Mouse (Mus musculus) yolk sac, embryonic 10.5 days (tissue): Measurements from ENCODE around the gene Prlh.

Source experiments
- DNase-seq: peaks from one replicate; pipeline ENCODE4 v3.0.0-alpha.2; 2017; ENCODE audit warnings: low spot score

The Prlh gene

GRCm38 (mm10) chr1:90953688-90954087, 780 bp downstream of the Prlh start:
- DNase-seq, result no peak

- DNase-seq, result peak; percentile 55
These were observed 3.6 kb downstream of the Prlh start for GRCm38 (mm10) chr1:90956245-90957096.

GRCm38 (mm10) chr1:90962526-90962925, 9.6 kb downstream of the Prlh start:
- DNase-seq, result peak; percentile 68

GRCm38 (mm10) chr1:90962994-90963393, 10.1 kb downstream of the Prlh start:
- peak; percentile 27 for DNase-seq

DNA sequence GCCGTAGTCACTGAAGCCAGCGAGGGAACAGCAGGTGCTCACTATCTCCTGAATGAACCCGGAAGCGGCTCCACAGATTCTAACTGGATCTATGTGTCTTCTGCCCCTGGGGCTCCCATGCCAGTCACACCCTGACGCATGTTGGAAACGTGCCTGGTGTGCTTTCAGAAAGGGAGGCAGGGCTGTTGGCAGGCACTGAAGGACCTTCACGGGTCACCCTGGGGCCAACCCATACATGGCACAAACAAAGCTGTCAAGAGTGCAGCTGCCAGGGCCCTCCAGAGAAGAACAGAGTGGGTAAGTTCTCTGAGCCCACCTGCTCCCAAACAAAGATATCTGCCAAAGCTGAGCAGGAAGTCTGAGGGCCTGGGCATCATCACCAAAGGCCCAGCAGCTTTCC, 14.7 kb downstream of the Prlh start:
- DNase-seq, result no peak

DNA sequence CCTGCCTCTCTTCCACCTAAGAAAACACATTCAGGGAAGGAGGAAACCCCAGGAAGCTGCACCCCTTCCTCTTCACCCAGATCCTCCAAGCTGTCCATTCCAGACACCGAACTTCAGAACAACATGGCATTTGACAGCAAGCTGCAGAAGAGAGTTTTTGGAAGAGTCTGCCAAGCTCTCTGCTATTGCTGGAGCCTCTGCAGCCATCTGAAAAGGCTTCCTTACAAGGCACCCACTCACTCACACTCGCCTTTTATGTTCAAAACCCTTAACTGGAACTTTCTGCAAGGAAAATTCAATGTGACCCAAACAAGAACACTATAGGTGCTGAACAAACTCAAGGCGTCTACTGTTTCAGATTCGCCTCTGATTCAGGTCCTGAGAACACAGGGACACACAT, 15.7 kb downstream of the Prlh start:
- DNase-seq, result no peak

- peak; percentile 78 for DNase-seq
These were observed 16.5 kb downstream of the Prlh start, which contains the start of gene Rab17 for GRCm38 (mm10) chr1:90969347-90969784. Gene Rab17 (minus strand): TSS chr1:90969661.

DNA sequence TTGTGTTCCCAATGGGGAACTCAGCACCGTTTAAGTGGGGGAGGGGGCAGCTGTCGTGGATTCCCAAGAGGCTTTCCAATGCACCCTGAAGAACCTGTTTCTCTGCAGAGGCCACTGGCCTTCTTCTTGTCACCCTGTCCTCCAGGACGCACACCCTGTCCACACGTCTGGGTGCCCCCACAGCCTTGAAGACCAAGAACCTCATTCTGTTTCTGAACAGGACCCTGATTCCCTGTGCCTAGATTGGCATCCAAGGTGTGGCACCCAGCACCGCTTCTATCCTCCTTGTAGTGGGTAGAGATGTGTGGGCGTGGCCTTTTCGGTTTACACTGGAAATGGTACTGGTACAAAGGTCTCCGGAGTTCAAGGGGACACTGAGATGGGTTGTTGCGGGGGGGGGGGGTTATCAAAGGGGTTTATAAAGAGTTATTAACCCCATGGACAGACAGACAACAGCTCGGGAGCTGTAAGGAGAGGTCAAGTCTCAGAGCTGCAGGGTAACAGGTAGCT, 17.0 kb downstream of the Prlh start:
- no peak for DNase-seq

DNA sequence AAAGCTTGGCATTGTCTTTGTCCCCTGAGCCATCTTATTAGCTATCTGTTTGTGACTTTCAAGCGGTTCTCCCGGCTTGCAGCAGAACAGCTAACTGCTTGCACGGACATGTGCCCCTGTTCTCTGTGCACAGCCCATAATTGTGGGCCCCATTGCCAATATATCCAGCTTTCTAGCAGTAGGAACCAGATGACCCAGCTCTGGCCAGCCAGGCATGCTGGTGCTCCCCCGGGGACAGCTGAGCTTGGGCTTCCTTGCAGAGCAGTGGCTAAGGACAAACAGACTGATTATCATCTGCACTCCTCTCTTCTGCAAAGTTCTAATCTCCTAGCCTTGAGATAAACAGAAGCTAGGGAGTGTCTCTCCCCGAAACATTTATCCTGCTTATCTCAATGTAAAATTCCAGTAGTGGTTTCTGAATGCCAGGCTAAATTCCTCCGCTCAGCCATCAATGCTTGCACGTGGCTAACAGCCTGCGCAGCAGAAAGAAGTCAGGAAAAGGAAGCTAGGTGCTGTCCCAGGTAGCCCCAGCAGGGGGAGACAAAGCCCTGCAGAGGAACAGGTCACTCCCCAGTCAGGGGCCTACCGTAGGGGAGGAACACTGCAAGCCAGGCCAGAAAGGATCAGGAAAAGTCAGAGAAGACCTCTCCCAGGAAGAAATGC, 20.1 kb downstream of the Prlh start:
- DNase-seq, result peak; percentile 93

- DNase-seq, result no peak
These were observed 20.6 kb downstream of the Prlh start for GRCm38 (mm10) chr1:90973574-90973911.

GRCm38 (mm10) chr1:90974906-90975649, 22.2 kb downstream of the Prlh start:
- peak; percentile 44 for DNase-seq

DNA sequence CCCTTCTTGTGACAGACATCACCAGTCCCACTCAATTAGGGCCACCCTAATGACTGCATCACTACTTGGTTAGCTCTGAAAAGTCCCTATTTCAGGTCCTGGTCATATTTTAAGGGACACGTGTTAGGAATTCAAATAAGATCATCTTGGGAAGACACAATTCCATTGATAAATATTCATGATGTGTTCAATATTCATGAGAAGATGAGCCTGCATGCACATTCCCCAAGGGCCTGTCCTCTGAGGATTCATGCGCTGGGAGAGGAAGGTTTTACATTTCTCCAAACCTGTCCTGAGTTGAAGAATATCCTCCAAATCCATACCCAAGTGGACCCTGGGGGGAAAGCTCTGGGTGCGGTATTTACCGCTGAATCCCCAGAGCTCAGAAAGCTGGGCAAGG, 23.1 kb downstream of the Prlh start:
- no peak for DNase-seq

DNA sequence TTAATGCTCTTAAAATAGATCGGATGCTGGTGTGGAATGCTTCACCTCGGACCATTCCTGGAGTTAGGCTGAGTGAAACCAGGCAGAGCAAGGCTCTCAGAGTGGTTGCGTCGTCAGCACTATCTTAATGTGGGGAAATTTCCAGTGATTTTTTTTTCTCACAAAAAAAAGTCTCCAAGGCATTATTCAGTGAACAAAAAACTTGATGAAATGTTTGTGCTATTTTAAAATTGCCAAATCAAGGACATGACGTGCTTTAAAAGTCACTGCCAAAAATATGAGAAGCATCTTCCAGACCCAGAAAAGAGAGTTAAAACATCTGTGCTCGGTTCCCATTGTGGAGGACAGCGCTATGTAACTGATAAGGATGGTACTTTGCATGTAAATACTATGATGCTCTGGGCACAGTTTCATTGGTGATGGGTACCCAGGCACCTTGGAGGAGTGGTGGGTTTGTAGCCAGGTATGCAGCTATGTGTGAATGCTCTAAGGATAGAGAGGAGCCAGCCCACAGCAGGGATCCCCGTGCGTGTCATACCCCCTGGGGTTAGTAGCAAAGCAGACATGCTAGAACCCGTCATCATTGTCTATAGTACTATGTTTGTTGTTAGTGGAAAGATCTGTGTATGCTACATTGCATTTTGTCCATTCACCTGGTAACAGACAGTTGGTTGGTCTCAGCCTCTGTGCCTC, 27.9 kb downstream of the Prlh start:
- no peak for DNase-seq

DNA sequence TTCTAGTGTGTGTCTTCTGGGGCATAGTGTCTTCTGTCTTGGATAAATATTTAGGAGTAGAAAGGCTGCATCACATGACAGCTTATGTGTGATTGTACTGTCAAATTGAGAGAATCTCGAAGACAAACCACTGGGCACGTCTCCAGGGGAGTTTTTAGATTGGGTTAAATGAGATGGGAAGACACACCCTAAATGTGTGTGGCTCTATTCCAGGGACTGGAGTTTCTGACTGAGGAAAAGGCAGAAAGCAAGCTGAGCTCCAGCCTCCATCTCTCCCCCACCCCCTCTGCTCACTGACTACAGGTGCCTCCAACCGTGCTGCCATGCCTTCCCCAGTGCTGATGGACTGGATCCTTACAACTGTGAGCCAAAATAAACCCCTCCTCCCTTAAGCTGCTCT, 28.4 kb downstream of the Prlh start:
- DNase-seq, result no peak

GRCm38 (mm10) chr1:90995916-90996315, 43.0 kb downstream of the Prlh start:
- DNase-seq, result no peak

GRCm38 (mm10) chr1:90997136-90997535, 44.2 kb downstream of the Prlh start:
- DNase-seq, result no peak

- DNase-seq, result no peak
These were observed 44.7 kb downstream of the Prlh start for GRCm38 (mm10) chr1:90997641-90998040.

GRCm38 (mm10) chr1:90998268-90998890, 45.5 kb downstream of the Prlh start, which contains the start of gene Lrrfip1:
Gene Lrrfip1 (plus strand): TSS chr1:90998737.
- no peak for DNase-seq

DNA sequence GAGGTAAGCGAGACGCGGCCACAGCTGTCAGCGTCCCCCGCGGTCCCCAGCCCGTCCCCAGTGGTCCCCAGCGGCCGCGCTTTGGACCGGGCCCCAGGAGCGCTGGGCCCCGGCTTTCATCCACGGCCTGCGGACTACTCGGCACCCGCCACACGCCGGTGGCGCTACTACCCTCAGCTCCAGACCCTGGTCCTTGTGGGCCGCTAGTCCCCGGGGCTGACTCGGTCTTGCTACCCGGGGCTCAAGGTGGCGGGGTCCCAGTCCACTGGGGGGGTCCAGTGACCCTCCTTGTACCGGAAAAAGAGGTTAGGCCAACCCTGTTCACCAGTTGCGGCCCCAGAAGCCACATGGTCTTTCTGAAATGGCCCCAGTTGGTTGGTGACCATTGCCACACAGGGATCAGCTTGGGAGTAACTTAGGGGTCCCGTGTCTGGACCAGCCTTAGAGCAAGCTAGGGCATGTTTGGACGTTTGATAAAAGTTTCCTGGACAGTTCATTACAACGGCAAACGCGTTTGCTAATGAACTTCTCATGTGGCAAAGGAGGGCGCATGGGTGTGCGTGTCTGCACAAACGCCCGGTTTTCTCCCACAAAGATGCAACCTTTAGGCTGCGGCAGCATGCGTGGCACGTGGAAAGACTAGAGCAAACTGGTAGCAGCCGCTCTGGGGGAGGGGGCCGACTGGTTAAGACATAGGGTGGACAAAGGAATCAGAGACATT, 46.1 kb downstream of the Prlh start:
- DNase-seq, result no peak

GRCm38 (mm10) chr1:90999911-91000601, 47.1 kb downstream of the Prlh start:
- no peak for DNase-seq
